Mouse (Mus musculus) c-Kit-positive CD71-negative TER-119-negative erythroid progenitor cells, embryonic 14.5 days (primary cell): ENCODE data around the gene 9130213A22Rik.

Source experiments
- DNase-seq: peaks from one replicate; pipeline ENCODE4 v3.0.0-alpha.2; 2013; ENCODE audit warnings: low read depth

9130213A22Rik gene

DNA sequence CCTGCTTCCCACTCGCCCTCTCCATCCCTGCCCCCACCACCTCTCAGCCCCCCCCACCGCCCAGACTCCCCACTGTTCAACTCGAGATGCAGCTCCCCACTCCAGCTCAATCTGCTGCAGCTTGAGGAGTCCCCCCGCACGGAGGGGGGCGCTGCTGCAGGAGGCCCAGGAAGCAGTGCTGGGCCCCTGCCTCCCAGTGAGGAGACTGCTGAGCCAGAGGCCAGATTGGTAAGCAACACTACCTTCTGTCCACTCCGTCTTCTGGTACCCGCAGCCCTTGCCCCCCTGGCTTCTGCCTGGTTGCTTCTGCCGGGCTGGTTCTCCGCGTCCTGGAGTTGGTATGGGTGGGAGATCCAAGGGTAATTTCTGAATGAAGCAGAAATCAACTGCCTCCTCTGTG is 15.5 kb downstream of the 9130213A22Rik start:
- DNase-seq, result no peak

GRCm38 (mm10) chr11:69106299-69106698 is 16.1 kb downstream of the 9130213A22Rik start:
- no peak for DNase-seq

GRCm38 (mm10) chr11:69105796-69106195 is 16.6 kb downstream of the 9130213A22Rik start:
- DNase-seq, result no peak

- no peak for DNase-seq
These were observed 17.2 kb downstream of the 9130213A22Rik start for GRCm38 (mm10) chr11:69105227-69105626.

GRCm38 (mm10) chr11:69104487-69104886 is 17.9 kb downstream of the 9130213A22Rik start:
- DNase-seq, result no peak

GRCm38 (mm10) chr11:69103531-69104435 is 18.6 kb downstream of the 9130213A22Rik start:
- DNase-seq, result no peak

DNA sequence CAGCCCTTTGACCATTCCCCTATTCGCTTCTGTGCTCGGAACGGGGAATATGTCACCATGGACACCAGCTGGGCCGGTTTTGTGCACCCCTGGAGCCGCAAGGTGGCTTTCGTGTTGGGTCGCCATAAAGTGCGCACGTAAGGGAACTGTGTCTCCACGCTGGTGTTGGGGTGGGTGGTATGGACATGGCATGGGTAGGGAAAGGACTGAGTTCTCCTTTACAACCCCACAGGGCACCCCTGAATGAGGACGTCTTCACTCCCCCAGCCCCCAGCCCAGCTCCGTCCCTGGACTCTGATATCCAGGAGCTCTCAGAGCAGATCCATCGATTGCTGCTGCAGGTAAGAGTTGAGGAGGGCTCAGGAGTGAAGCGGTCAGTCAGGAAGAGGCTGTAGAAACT is 19.3 kb downstream of the 9130213A22Rik start:
- no peak for DNase-seq

- no peak for DNase-seq
These were observed 20.0 kb downstream of the 9130213A22Rik start for GRCm38 (mm10) chr11:69102403-69102725.

GRCm38 (mm10) chr11:69101604-69102402 is 20.6 kb downstream of the 9130213A22Rik start:
- no peak for DNase-seq

GRCm38 (mm10) chr11:69100639-69101360 is 21.6 kb downstream of the 9130213A22Rik start:
- no peak for DNase-seq

- peak; percentile 84 for DNase-seq
These were observed 22.5 kb downstream of the 9130213A22Rik start for GRCm38 (mm10) chr11:69099915-69100345.

DNA sequence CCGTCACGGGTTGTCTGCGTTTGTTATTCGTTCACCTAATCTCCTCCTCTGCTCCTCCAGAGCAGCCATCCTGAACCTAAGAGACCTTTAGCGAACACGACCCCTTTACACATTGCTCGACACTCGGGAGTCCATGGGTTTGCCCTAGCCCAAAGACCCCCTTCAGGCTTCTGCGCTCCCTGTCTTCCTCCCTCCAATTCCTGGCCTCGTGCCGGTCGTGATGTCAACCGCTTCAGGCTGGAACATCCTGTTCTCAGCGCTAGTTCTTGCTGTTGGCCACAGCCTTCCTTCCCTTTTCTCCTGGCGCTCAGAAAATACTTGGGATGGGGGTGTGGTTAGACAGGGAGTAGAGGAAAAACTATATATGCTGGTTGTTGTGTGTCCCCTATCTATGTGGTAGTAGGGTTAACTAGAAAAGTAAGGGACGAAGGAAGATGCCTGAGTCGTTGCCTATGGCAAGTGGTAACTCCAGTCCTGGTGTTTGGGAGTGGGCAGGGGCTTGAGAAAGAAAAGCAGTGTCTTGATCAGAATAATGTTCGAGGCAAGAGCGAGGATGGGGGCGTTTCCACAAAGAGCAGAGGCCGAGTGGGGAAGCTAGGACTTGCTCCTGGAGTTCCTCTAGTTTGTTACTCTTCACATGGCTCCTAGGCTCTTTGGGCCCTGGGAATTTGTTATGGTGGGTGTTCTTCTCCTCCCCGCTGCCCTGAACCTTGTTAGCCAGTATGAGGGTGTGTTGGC is 23.0 kb downstream of the 9130213A22Rik start:
- DNase-seq, result no peak

DNA sequence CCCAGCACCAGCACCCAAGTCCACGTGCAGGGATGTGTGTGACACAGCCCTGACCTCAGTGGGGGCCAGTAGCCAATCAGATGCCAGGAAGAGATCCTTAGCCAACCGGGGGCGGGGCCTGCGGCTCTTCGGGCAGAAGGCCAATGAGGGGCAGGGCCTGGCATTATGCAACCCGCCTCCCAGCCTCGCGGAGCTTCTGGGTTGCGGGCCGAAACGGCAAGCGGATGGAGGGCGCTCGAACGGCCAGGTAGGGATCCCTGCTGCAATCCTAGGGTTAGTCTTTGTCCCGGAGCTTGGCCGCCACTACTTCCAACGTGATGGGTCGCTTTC is 23.7 kb downstream of the 9130213A22Rik start:
- peak; percentile 95 for DNase-seq

- DNase-seq, result no peak
These were observed 24.2 kb downstream of the 9130213A22Rik start for GRCm38 (mm10) chr11:69098039-69098761.

- DNase-seq, result peak; percentile 90
These were observed 25.1 kb downstream of the 9130213A22Rik start for GRCm38 (mm10) chr11:69096987-69097900.

GRCm38 (mm10) chr11:69096360-69096986 is 25.9 kb downstream of the 9130213A22Rik start:
- no peak for DNase-seq

DNA sequence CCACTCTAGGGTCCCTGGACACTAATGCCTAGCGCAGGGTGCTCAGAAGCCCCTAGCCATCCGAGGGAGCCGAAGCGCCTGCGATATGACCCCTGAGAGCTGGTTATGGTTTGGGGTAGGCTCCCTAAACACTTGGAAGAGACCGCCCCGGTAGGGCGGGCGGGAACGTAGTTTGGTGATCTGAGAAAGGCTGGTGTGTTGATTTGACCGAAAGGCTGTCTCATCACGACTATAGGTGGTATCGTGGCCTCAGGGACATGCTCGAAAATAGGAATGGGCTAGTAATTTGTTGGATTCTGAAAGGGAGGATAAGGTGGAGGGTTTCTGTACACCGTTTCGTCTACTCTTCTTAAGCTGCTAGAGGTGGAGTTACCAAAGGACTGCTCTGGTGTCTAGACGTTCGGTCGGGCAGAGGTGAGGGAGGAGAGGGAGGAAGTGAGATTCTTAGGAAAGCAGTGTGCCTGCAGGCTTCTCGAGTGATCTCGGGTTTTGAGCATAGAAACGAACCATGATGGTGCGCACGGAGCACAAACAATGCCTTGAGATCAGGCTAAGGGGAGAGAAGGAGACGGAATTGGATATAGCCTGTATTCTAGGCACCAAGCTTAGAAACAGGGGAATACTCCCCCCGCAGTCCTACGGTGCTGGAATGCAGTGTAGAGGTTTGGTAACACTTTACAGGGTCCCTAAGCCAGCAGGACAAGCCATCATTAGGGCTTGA is 26.7 kb downstream of the 9130213A22Rik start:
- no peak for DNase-seq

GRCm38 (mm10) chr11:69094697-69095429 is 27.5 kb downstream of the 9130213A22Rik start, which contains the start of gene Per1:
TSS of gene Per1 (plus strand) at chr11:69095217.
- DNase-seq, result peak; percentile 97
